Comparison of ENCODE assay signal across 10 mouse cellular contexts in the genomic region with DNA sequence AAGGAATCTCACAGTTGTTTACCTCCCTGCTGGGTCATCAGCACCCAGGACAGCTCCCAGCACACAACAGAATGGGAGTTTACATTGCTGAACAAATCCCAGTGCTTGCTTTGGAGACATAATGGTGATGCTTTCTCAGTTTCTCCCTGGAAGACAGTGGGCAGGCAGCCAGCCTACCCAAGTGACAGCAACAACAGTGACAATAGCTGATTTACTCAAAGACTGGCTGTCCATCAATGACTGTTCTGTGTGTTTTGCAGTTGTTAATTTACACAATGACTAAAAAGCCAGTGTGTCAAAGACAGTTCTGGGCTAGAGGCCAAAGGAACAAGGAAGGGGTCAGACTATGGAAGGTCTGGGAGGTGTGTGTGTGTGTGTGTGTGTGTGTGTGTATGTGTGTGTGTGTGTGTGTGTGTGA.
DNase-seq lines count a peak whose midpoint lies in the region; ATAC-seq lines count a peak whose summit lies in the region.
"Had no signal": no experiment of that assay in that cellular context is flagged by ENCODE, and none has a peak within 500 bp of the region (broad histone marks: within the 10 kb centered on the region; RNA-seq: fewer than 3 reads in every experiment).

No protein-coding gene starts in this region.

- no peaks in the 10 kb centered on the region for H3K36me3 ChIP-seq in intestine, embryonic 14.5 days (ENCODE audit: control insufficient read depth, insufficient read depth, low read length)
- H3K36me3 ChIP-seq in intestine, embryonic 16.5 days (ENCODE audit: control insufficient read depth, insufficient read depth, low read length) = no peaks in the 10 kb centered on the region
- H3K36me3 ChIP-seq in midbrain, embryonic 15.5 days (replicated peaks) = no peaks in the 10 kb centered on the region
- H3K36me3 ChIP-seq: G1E had no signal

- no peak overlapping the region for H3K4me2 ChIP-seq in intestine, embryonic 14.5 days (ENCODE audit: low read length)
- H3K4me2 ChIP-seq in intestine, embryonic 16.5 days (ENCODE audit: low read depth, low read length) = no peak overlapping the region
- H3K4me2 ChIP-seq in midbrain, embryonic 15.5 days = no peak overlapping the region

- no peak overlapping the region for H3K27ac ChIP-seq in intestine, embryonic 14.5 days (ENCODE audit: low read depth)
- no peak overlapping the region for H3K27ac ChIP-seq in intestine, embryonic 16.5 days (ENCODE audit: low read length)
- no peak overlapping the region for H3K27ac ChIP-seq in midbrain, embryonic 15.5 days
- H3K27ac ChIP-seq: macrophage had no signal

- peak; percentile 79 for DNase-seq in intestine, embryonic 14.5 days (ENCODE audit: low spot score)
- DNase-seq in ES-CJ7 (ENCODE audit: low read depth, low spot score) = peak; percentile 68
- peak; percentile 66 for DNase-seq in embryo, embryonic 10.5 days (ENCODE audit: low spot score)
- DNase-seq in hindlimb bud, embryonic 11.5 days (ENCODE audit: extremely low spot score, low read depth, low spot score) = peak; percentile 20
- DNase-seq in thymus, postnatal 0 days (ENCODE audit: low spot score) = no peak
- no peak for DNase-seq in cerebellum, postnatal 4 days (ENCODE audit: low spot score in 2 of 2)

- H3K9me3 ChIP-seq in intestine, embryonic 14.5 days (ENCODE audit: control insufficient read depth, low read length) = no peaks in the 10 kb centered on the region
- no peaks in the 10 kb centered on the region for H3K9me3 ChIP-seq in intestine, embryonic 16.5 days (ENCODE audit: control insufficient read depth, low read length)
- H3K9me3 ChIP-seq in midbrain, embryonic 15.5 days = no peaks in the 10 kb centered on the region
- H3K9me3 ChIP-seq: G1E had no signal

- no peaks in the 10 kb centered on the region for H3K27me3 ChIP-seq in intestine, embryonic 14.5 days (replicated peaks; ENCODE audit: control insufficient read depth, insufficient read depth, low read length)
- no peaks in the 10 kb centered on the region for H3K27me3 ChIP-seq in intestine, embryonic 16.5 days (replicated peaks; ENCODE audit: control insufficient read depth, insufficient read depth, low read length)
- no peaks in the 10 kb centered on the region for H3K27me3 ChIP-seq in midbrain, embryonic 15.5 days (replicated peaks)

- ATAC-seq in intestine, embryonic 14.5 days (replicated peaks; ENCODE audit: low FRiP score, low TSS enrichment, low read depth) = no peak
- ATAC-seq in intestine, embryonic 16.5 days = no peak
- ATAC-seq in midbrain, embryonic 15.5 days (replicated peaks) = peak; percentile 83

- H3K9ac ChIP-seq in intestine, embryonic 14.5 days (ENCODE audit: low read length) = no peak overlapping the region
- H3K9ac ChIP-seq in intestine, embryonic 16.5 days (ENCODE audit: low read depth, low read length) = no peak overlapping the region
- no peak overlapping the region for H3K9ac ChIP-seq in midbrain, embryonic 15.5 days

- no peaks in the 10 kb centered on the region for H3K4me1 ChIP-seq in intestine, embryonic 14.5 days (replicated peaks; ENCODE audit: control insufficient read depth, insufficient read depth, low read length)
- H3K4me1 ChIP-seq in intestine, embryonic 16.5 days (ENCODE audit: control insufficient read depth, insufficient read depth, low read length) = no peaks in the 10 kb centered on the region
- no peaks in the 10 kb centered on the region for H3K4me1 ChIP-seq in midbrain, embryonic 15.5 days

- H3K4me3 ChIP-seq in intestine, embryonic 14.5 days (ENCODE audit: low read depth, low read length) = no peak overlapping the region
- no peak overlapping the region for H3K4me3 ChIP-seq in intestine, embryonic 16.5 days (ENCODE audit: low read length)
- no peak overlapping the region for H3K4me3 ChIP-seq in midbrain, embryonic 15.5 days

Comparison
In these comparisons a context has a peak if more than half of its experiments do, and no peak if none do; other contexts are left out.
1. DNase-seq: peak in intestine, embryonic 14.5 days (single experiment), ES-CJ7 (single experiment), embryo, embryonic 10.5 days (single experiment) and hindlimb bud, embryonic 11.5 days (single experiment); none in thymus, postnatal 0 days (single experiment) and cerebellum, postnatal 4 days (0 of 2).